Mouse (Mus musculus): ENCODE results near the gene Cdh23. TPM values are rescaled to one million over a fixed set of nuclear protein-coding genes. Genes with fewer than 3 reads are reported as not detected.

The Cdh23 gene
- polyA plus RNA-seq, 1 experiment from 2014 or later = 0.90 TPM

DNA sequence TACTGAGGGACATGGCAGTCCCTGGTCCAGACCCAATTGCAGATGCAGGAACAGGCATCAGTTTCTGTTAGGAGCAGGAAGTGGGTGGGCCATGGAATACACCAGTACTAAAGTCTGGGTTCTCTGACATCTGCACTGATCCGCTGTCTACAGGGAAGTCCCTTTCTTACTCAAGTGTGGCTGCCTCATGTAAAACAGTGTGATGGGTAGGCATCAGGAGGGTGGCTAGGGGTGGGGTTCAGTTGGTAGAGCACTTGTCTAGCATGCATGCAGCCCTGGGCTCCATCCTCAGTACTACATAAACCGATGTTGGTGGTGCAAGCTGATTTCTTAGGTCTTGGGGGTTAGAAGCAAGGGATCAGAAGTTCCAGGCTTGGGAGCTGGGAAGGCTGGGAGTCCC is 282.5 kb downstream of the Cdh23 start:
- Histone ChIP-seq H3K4me3 (no peak overlapping the region), H3K4me2 (replicated peaks) (no peak overlapping the region), H3K27ac (no peak overlapping the region), H3K36me3 (no peaks in the 10 kb centered on the region), H3K9ac (no peak overlapping the region), H3K27me3 (0 out of 2 replicates have a peak, but pooled peaks cover 2% of the 10 kb centered on the region), H3K4me1 (0 out of 2 replicates have a peak, but pooled peaks cover 2% of the 10 kb centered on the region), H3K9me3 (no peaks in the 10 kb centered on the region)
- no peak for ATAC-seq (ENCODE audit: insufficient number of reproducible peaks, insufficient read depth, low FRiP score, low TSS enrichment)
- 80% methylated on average over 2 of the region's 2 CpGs for WGBS

DNA sequence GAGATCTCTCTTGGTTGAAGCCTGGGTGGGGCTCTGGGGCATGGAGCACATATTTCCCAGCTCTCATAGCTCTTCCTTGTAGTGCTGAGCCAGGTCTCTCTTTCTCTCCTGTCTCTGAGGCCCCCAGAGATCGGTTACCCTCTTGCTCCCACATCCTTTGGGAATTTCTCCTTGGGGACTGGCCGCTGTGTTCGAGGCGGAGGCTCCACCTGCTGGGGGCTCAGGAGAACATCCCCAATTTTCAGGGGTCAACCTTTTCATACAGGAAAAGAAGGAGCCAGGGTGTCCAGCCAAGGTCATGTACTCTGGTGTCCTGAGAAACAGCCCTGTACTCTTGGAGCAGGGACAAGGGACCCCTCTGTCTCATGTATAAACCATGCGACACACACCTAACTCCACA is 284.5 kb downstream of the Cdh23 start:
- Histone ChIP-seq H3K27me3 (0 out of 2 replicates have a peak, but pooled peaks cover 2% of the 10 kb centered on the region), H3K9me3 (no peaks in the 10 kb centered on the region), H3K4me1 (0 out of 2 replicates have a peak, but pooled peaks cover 2% of the 10 kb centered on the region), H3K36me3 (no peaks in the 10 kb centered on the region), H3K9ac (no peak overlapping the region), H3K27ac (no peak overlapping the region), H3K4me3 (no peak overlapping the region), H3K4me2 (replicated peaks) (no peak overlapping the region)
- WGBS = 27% methylated on average over 5 of the region's 5 CpGs
- ATAC-seq (ENCODE audit: insufficient number of reproducible peaks, insufficient read depth, low FRiP score, low TSS enrichment) = no peak

DNA sequence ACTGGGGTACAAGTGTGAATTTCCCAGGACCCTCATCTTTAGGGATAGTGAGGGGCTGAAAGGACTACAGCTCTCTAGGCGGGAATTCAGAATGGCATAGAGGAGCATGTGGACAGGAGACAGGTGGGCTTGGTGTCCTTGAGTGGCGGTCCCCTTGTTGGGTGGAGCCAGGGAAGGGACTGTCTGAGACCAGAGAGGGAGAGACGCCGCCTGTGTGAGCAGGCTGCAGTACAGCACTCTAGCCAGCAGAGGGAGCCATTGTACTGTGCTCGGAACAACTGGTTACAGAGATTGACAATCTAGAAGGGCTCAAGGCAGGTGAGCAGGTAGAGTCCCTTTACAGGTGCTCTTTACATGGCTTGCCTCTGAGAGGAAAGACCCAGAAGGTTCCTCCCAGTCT is 288.5 kb downstream of the Cdh23 start:
- Histone ChIP-seq H3K27me3 (no peaks in the 10 kb centered on the region), H3K9ac (no peak overlapping the region), H3K4me1 (0 out of 2 replicates have a peak, but pooled peaks cover 2% of the 10 kb centered on the region), H3K4me3 (no peak overlapping the region), H3K36me3 (no peaks in the 10 kb centered on the region), H3K9me3 (no peaks in the 10 kb centered on the region), H3K4me2 (replicated peaks) (no peak overlapping the region), H3K27ac (no peak overlapping the region)
- WGBS = 4% methylated on average over 5 of the region's 5 CpGs
- ATAC-seq (ENCODE audit: insufficient number of reproducible peaks, insufficient read depth, low FRiP score, low TSS enrichment) = no peak

DNA sequence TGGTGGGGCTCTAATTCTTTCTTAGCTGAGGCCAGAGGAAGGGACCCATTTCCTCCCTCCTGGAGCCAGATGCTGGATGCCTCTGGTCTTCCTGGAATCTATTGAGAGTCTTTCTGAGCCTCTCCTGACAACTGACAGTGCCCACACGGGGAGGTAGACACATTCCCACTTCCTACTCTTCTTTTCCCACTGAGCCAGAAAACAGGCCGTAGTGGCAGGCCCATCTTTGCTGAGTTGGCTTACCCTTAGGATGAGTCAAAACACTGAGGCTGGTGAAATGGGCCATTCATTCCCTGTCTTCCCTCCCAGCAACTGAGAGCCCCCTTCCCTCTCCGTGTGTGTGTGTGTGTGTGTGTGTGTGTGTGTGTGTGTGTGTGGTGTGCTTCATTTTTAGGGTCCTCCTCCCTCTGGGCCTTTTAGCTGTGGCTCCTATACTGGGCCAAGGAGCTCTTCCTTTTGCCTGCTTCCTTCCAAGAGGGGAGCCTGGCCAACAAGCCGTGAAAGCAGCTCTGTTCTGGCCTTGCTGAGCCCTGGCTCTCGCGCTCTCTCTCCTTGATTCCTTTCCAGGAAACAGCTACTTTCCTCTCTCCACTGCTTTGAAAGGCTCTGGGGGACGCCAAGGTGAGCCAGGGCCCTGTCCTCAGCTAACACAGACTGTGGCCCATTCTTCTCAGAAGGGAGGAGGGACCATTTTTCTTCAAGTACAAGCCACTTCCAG is 290.7 kb downstream of the Cdh23 start:
- WGBS = 41% methylated on average over 7 of the region's 7 CpGs
- ATAC-seq (ENCODE audit: insufficient number of reproducible peaks, insufficient read depth, low FRiP score, low TSS enrichment) = no peak
- no peaks in the 10 kb centered on the region for H3K36me3 ChIP-seq
- H3K27ac ChIP-seq = no peak overlapping the region
- no peak overlapping the region for H3K4me3 ChIP-seq
- H3K4me1 ChIP-seq = no peaks in the 10 kb centered on the region
- H3K9ac ChIP-seq = no peak overlapping the region
- H3K4me2 ChIP-seq (replicated peaks) = no peak overlapping the region
- no peaks in the 10 kb centered on the region for H3K27me3 ChIP-seq
- no peaks in the 10 kb centered on the region for H3K9me3 ChIP-seq

DNA sequence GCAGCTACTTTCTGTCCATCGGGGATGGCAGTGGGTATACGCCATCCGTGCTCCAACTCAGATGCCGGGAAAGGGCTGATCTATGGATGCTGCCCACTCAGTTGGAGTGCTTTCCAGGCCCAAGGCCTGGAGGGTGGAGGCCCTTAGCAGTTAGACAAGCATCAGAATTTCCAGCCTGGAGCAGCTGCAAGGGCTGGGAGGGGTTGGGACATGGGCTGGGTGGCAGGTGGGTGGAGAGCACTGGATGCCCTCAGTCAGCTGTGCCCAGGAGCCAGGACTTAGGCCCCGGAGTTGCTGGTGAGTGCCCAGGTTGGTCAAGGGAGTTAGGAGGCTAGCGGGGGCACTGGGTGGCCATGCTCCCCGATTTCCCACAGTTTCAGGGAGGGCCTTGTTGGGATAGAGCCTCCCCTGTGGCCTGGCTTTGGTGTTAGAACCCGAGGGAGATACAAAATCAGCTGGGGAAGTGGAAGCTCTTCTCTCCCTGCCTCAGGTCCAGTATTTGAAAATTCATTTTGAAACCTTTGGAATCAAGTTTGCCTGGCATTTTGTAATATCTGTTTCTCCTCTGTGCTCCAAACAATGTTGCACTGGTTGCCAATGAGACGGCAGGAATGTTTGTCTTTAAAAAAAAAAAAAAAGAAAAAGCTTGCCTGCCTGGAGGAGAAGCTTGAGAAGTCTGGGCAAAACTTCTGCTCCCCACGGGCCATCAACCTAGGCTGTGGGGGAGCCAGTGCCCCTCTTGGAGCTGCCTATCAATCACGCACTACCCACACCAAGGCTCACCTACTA is 295.6 kb downstream of the Cdh23 start:
- Histone ChIP-seq H3K9me3 (no peaks in the 10 kb centered on the region), H3K36me3 (no peaks in the 10 kb centered on the region), H3K27ac (no peak overlapping the region), H3K9ac (no peak overlapping the region), H3K4me1 (no peaks in the 10 kb centered on the region), H3K27me3 (no peaks in the 10 kb centered on the region), H3K4me2 (replicated peaks) (no peak overlapping the region), H3K4me3 (no peak overlapping the region)
- no peak for ATAC-seq (ENCODE audit: insufficient number of reproducible peaks, insufficient read depth, low FRiP score, low TSS enrichment)
- 78% methylated on average over 11 of the region's 11 CpGs for WGBS

DNA sequence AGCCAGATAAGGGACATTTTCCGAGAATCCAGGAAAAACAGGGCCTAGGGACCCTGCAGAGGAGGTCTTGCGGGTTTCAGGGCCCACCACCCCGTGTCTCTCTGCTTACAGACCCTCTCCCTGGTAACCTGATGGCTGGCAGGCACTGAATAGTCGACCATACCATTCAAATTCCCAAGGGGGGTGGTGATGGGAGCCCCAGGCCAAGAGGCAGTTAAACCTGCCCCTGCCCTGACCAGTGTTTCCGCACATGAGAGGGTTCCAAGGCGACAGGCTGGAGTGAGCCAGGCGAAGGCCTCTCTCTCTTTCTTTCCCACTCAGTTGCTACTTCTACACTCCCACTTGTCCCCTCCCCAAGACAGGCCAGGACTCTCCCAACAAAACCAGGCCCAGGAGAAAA is 296.8 kb downstream of the Cdh23 start, which contains the start of gene Gm17455:
TSS of gene Gm17455 (plus strand) at position 278 of the 400 bp plus-strand sequence.
- Histone ChIP-seq H3K9ac (no peak within 1 kb of the TSS), H3K4me3 (no peak within 1 kb of the TSS), H3K9me3 (no peaks in the 10 kb centered on the region), H3K36me3 (no peaks in the 10 kb centered on the region), H3K4me2 (replicated peaks) (no peak within 1 kb of the TSS), H3K27me3 (no peaks in the 10 kb centered on the region), H3K27ac (no peak within 1 kb of the TSS), H3K4me1 (no peaks in the 10 kb centered on the region)
- ATAC-seq (ENCODE audit: insufficient number of reproducible peaks, insufficient read depth, low FRiP score, low TSS enrichment) = no peak
- WGBS = 52% methylated on average over 7 of the region's 7 CpGs

DNA sequence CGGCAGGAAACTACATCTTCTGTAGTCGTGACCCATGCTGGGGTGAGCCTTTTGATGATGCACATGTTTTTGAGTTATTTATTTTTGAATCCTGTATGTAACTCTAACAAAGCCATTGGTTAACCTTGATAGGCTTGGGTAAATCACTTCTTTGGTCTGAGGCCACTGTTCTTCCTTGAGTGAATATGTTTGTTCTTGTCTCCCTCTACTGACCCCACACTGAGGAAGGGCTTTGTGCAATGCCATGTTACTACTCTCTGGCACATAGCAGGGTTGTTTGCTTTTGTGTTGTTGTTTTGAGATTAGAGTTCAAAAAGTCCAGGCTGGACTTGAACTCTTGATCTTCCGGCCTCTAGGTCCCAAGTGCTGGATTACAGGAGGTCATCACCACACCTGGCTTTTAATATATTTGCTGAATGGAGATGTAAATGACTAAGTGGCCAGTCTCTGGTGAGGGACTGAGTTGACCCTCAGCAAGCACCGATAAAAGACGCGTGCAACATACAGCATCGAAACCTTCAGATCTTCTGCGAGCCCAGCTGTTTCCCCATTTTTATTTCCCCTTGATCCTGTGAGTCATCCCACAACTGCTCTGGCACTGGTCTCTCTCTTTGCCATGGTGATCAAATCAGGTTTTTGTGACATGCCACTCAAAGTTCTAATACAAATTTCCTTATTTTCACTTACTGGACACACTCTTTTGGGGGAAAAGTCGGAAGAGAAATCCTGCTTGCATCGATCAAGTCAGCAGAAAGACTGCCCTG is 298.1 kb downstream of the Cdh23 start:
- ATAC-seq (ENCODE audit: insufficient number of reproducible peaks, insufficient read depth, low FRiP score, low TSS enrichment) = no peak
- Histone ChIP-seq H3K4me1 (no peaks in the 10 kb centered on the region), H3K27me3 (no peaks in the 10 kb centered on the region), H3K9ac (no peak overlapping the region), H3K36me3 (no peaks in the 10 kb centered on the region), H3K9me3 (no peaks in the 10 kb centered on the region), H3K27ac (no peak overlapping the region), H3K4me3 (no peak overlapping the region), H3K4me2 (replicated peaks) (no peak overlapping the region)
- 81% methylated on average over 10 of the region's 10 CpGs for WGBS

DNA sequence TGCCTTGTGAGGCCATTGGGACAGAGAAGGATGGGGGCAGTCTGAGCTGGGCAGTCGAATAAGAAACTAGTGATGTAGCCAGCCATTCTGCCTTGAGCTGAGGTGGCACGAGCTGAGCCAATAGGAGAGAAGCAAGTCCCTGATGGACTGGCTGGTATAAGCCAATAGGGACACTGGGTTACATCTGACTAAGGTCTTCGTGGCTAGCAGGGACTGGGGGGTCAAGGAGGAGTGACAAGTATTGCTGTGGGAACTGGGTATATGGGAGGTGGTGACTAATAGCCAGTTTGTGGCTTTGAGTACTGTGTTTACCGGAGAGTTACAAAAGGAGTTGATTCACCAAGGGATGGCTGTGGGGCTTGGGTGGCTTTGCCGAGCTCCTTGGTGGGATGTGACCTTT is 300.7 kb downstream of the Cdh23 start:
- 73% methylated on average over 5 of the region's 5 CpGs for WGBS
- H3K27me3 ChIP-seq = no peaks in the 10 kb centered on the region
- no peak overlapping the region for H3K27ac ChIP-seq
- no peak overlapping the region for H3K4me2 ChIP-seq (replicated peaks)
- no peak for ATAC-seq (ENCODE audit: insufficient number of reproducible peaks, insufficient read depth, low FRiP score, low TSS enrichment)
- no peak overlapping the region for H3K4me3 ChIP-seq
- H3K4me1 ChIP-seq = no peaks in the 10 kb centered on the region
- H3K9me3 ChIP-seq = no peaks in the 10 kb centered on the region
- H3K36me3 ChIP-seq = no peaks in the 10 kb centered on the region
- H3K9ac ChIP-seq = no peak overlapping the region

DNA sequence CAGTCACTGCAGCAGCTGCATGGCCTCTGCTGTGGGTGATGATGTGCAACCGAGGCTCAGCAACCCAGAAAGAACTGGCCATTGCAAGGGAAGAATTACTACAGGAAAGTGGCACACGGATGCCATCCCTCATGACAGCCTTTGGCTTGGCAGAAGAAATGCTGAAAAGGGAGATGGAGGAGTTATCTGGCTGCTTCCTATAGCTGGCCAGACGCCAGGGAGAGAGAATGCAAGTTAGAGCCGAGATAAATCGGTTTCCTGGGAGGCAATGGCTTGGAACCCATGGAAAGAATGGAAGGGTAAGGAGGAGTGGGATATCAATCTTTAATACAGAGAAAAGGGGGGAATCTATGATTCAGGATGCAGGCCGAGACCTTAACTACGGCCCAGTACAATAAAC is 301.4 kb downstream of the Cdh23 start:
- Histone ChIP-seq H3K4me3 (no peak overlapping the region), H3K36me3 (no peaks in the 10 kb centered on the region), H3K4me1 (no peaks in the 10 kb centered on the region), H3K27ac (no peak overlapping the region), H3K27me3 (no peaks in the 10 kb centered on the region), H3K4me2 (replicated peaks) (no peak overlapping the region), H3K9me3 (no peaks in the 10 kb centered on the region), H3K9ac (no peak overlapping the region)
- 84% methylated on average over 7 of the region's 7 CpGs for WGBS
- no peak for ATAC-seq (ENCODE audit: insufficient number of reproducible peaks, insufficient read depth, low FRiP score, low TSS enrichment)

DNA sequence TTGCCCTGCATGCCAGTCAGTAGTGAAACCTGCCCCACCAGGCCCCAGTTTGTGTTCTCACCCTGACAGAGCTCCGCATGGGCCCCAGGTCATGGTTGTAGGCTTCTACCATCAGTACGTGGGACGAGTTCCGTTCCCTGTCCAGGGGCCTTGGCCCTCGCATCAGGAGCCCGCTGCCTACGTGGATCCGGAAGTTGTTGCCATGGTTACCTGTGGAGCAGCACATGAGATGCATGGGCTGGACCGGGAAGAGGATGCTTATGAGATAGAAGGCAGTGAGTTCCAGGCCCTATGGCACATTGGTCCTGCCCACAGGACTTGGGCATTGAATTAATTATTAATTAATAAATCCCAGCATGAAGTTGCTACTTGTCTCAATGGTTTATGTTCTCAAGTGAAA is 304.6 kb downstream of the Cdh23 start:
- no peak for ATAC-seq (ENCODE audit: insufficient number of reproducible peaks, insufficient read depth, low FRiP score, low TSS enrichment)
- no peaks in the 10 kb centered on the region for H3K4me1 ChIP-seq

DNA sequence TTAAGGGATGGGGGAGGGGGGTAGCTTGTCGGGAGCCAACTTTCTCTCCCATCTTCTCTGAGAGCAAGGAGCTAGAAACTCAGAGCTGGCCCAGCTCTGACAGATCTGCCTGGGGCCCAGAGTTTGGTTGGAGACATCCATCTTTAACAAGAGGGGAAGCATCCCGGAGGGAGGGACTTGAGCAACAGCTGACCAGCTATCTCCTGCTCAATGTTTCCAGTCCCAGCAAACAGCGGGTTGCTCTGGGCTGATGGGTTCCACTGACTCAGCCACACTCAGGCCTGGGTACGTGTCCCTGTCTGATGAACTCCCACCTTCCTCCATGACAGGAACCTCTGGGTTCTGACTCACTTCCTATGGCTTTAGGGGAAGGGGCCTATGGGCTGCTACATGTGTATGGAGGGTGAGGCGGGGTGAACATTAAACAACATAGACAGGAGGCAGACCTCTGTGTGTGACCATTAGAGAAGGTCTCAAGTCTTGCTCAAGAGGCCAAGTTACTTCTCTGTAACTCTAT is 305.3 kb downstream of the Cdh23 start:
- 64% methylated on average over 5 of the region's 5 CpGs for WGBS
- no peaks in the 10 kb centered on the region for H3K27me3 ChIP-seq
- no peak for ATAC-seq (ENCODE audit: insufficient number of reproducible peaks, insufficient read depth, low FRiP score, low TSS enrichment)
- H3K9me3 ChIP-seq = no peaks in the 10 kb centered on the region
- H3K4me3 ChIP-seq = no peak overlapping the region
- no peak overlapping the region for H3K27ac ChIP-seq
- H3K4me2 ChIP-seq (replicated peaks) = no peak overlapping the region
- no peaks in the 10 kb centered on the region for H3K36me3 ChIP-seq
- H3K4me1 ChIP-seq = no peaks in the 10 kb centered on the region
- no peak overlapping the region for H3K9ac ChIP-seq

More for the DNA sequence above, 304.6 kb downstream of the Cdh23 start:
- Histone ChIP-seq H3K9ac (no peak overlapping the region), H3K36me3 (no peaks in the 10 kb centered on the region), H3K27ac (no peak overlapping the region), H3K27me3 (no peaks in the 10 kb centered on the region), H3K4me2 (replicated peaks) (no peak overlapping the region), H3K9me3 (no peaks in the 10 kb centered on the region), H3K4me3 (no peak overlapping the region)
- WGBS = 87% methylated on average over 9 of the region's 9 CpGs
